Mouse (Mus musculus): Measurements from ENCODE around the gene Gm42878.
A peak's percentile ranks its signal among the peaks of the same experiment; 100 is the strongest.
"Not testable (repeated sequence)": the region's sequence is repeated elsewhere in the genome, so short reads cannot be mapped to it uniquely, and the experiment has no call there.

Gene Gm42878

DNA sequence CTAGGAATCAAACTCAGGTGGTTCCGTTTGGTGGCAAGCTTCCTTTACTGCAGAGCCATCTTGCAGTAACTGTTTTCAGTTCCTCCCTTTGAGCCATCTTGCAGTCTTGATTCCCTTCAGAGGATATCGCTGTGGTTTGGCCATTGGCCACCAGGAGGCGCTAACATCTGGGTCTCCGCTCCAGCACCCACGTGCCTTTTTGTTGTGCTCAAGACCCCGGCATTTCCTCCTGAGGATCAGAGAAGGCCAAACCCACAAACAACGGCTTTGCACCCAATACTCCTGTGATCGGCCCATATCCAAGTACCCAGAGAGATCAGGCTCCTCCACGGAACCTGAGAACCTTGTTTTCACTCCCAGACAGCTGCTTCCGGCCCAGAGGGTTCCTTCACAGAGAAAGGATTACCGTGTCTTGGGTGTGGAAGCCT lies 19.2 kb upstream of the Gm42878 start:
- peak; percentile 80 for DNase-seq (ENCODE audit: low spot score)

DNA sequence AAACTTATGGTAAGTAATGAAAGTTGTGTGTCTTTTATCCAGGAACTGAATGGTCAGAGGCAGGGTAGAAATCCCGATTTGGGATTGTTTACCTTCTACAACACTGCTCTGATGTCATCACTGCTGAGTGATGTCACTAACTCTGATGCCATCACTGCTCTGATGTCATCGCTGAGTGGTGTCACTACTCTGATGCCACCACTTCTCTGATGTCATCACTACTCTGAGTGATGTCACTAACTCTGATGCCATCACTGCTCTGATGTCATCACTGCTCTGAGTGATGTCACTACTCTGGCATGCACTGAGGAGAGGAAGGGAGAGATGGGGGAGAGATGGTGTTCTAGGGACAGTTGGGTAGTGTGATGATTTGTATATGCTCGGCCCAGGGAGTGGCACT lies 17.2 kb upstream of the Gm42878 start:
- no peak for DNase-seq (ENCODE audit: low spot score)

DNA sequence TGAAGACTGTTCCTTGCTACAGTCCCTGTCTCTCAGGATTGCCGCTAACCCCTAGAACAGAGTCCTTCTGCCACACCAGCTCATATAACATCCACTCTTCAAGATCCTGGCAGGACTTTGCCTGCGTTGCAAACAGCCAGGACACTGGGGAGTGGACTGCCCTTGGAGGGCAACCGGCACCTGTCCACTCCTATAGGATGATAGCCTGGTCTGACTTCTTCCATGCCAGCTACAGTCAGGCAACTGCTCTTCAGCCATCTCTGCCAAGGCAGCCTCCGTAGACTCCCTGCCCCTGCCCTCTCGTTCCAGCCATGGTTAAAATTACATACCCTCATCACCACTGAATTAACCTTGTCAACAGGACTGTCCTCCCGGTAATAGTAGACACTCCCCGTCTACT lies 3.9 kb upstream of the Gm42878 start:
- no peak for DNase-seq (ENCODE audit: low spot score)

DNA sequence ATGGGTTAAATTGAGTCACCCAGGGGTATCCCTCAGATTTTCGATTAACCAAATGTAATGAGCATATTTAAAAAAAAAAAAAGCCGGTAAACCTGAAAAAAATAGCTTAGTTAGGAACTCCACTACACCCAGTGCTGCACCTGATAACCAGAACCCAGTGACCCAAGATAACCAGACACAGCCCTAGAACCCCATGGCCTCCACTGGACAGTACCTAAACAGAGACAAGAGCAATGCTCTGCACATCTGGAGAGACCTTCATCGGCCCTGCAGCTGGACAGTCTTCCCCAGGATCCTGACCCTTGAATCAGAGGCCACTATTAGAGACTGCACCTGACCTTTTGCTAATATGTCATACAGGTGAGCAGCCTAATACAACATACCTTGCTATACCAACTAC lies 1.8 kb upstream of the Gm42878 start:
- no peak for DNase-seq (ENCODE audit: low spot score)

DNA sequence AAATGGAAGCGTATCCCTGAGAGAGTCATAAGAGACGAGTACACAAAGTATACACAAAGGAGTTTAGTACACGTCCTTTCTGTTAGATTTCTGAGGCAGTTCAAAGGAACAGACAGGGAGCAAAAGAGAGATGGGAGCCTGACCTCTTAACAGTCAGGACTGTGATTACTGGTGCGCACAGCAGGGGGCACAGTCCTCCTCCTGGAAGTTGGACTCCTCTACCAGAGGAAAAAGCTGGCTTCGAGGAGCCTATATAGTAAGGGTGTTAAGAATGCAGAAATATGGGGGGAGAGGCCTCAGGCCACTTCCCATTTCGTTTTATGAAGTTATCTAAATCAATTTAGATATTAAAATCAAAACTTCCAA lies 1.2 kb upstream of the Gm42878 start:
- DNase-seq (ENCODE audit: low spot score): peak; percentile 53

DNA sequence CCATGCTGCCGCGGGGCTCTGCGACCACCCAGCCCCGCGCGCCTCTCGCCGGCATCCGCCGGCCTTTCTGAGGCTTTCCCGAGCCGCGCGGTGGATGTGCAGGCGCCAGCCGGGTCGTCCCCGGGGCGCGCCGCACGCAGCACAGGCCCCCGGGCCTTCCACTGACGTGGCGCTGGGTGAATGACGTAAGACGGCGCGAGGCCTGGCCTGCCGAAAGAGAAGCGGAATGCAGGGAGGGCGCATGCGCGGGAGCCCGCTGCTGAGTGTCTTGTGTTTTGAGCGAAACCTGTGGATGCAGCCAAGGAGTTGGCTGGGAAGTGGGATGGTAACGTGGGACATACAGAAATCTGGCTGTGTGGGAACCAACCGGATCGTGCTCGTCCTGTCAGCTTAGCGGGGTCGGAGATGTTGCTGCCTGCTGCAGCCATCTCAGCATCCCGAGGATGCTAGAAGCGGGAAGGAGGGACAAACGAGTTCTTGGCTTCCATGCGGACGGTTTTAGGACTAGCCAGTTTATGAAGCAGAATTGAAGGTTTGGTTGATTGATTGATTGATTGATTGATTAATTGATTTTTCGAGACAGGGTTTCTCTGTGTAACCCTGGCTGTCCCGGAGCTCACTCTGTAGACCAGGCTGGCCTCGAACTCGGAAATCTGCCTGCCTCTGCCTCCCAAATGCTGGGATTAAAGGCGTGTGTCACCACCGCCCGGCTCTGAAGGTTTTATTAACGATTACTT lies 679 bp upstream of the Gm42878 start, which contains the start of gene Mapkapk5:
Mapkapk5 (minus strand) TSS at position 113 of the 737 bp plus-strand sequence.
- peak; percentile 96 for DNase-seq (ENCODE audit: low spot score)

DNA sequence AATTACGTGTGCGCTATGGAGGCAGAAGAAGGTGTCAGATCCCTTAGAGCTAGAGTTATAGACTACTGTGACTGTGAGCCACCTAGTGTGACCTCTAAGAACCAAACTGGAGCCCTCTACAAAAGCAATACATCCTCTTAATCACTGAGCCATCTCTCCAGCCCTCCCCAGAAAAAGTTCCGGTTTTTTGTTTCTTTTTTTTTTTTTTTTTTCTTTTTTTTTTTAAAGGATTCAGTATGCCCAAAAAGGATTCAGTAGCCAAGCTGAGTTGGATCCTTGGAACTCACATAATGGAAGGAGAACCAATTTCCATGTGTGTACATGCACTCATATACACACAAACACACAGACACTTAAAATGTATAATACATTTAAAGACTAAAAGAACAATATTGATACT lies 1.9 kb downstream of the Gm42878 start:
- no peak for DNase-seq (ENCODE audit: low spot score)

DNA sequence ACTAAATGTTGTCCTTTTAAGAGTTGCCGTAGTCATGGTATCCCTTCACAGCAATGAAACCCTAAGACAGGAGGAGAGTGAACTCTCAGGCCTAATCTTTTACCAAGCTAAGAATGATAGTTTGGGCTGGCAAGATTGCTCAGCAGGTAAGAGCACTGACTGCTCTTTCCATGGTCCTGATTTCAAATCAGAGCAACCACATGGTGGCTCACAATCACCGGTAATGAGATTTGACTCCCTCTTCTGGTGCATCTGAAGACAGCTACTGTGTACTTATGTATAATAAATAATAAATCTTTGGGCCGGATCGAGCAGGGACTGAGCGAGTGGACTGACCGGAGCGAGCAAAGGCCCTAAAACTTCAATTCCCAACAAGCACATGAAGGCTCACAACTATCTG lies 4.0 kb downstream of the Gm42878 start:
- DNase-seq (ENCODE audit: low spot score): no peak

DNA sequence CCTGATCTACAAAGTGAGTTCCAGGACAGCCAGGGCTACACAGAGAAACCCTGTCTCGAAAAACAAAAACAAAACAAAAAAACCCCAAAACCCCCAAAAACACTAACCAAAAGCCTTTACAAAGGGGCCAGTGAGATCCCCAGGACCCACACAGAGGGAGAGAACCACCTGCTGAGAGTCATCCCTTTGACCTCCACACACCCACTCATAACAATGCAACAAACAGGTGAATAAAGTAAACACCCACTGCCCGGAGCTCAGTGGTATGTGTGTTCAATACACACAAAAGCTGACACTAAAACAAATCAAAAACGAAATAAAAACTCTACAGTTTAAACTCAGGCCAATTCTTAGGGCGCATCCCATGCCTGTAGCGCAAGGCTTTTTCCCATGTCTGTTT lies 5.2 kb downstream of the Gm42878 start:
- no peak for DNase-seq (ENCODE audit: low spot score)

DNA sequence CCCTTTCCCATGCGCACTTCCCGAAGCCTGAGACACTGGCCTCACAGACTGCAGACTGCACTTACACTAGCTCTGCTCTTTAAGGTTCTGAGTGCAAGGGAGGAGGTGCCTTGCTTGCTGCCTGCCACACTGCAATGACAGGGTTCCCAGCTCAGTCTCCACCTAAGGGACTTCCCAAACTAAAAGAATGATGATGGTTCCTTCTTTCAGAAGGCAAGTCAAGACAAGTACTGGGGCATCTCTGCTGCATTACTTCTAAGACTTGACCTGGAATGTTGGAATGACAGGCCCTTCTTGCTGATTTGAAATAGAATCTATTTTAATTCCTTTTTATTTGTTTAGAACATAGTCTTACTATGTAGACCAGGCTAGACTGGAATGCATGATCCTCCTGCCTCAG lies 7.7 kb downstream of the Gm42878 start:
- no peak for DNase-seq (ENCODE audit: low spot score)

DNA sequence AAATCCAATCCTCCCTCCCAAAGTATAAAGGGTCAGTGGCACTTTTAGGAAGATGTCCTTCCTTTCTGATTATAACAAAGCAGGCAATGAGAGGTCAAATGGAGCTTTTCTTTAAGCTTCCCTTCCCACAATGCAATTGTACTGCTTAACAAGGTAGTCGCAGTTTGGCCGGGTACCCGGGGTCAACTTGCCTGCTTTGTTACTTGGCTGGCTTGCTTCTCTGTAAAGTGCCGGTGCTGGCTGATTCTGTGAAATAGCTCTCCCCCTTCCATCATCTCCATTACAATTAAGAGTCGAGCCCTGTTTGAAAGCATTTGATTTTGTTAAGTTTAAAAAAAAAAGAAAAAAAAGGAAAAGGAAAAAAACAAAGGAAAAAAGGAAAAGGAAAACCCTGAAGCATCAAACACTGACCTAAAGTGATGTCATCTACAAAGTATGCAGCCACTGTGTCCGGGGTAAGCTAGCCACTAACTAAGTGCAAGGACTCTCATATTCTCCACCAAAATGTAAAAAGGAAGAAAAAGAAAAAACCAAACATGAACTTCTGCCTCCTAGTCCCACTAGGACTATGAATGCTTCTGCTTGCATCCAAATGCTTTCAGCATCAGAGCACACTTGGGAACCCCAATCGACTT lies 8.2 kb downstream of the Gm42878 start:
- DNase-seq (ENCODE audit: low spot score): no peak

DNA sequence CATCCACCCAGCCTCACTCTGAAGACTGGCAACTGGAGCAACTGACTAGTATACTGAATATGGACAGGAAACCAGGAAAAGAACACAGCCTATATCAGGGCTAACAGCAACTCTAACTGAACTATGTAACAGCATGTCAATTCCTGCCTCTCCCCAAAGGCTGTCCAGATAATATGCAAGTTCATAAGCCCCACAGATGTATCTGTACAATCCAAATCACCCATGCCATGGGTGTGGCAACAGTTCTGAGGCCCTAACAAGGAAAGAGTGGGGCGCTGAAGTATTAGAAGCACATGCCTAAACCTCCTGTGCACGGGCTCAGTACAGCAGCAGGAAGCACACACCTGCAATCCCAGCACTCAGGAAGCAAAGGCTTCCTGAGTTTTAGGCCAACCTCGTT lies 10.2 kb downstream of the Gm42878 start:
- no peak for DNase-seq (ENCODE audit: low spot score)

DNA sequence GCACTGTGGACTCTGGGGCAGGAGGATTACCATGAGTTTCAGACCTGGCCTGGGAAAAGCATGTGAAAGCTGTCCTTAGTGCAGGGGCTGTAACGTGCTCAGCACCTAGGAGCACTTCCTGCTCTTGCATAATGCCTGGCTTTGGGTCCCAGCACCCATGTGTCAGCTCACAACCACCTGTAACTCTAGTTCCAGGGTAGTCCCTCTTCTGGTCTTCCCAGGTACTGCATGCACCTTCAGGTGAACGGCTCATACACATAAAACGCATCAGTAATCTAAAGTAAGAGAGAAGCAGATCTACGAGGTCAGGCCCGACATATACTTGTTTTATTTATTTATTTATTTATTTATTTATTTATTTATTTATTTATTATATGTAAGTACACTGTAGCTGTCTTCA lies 10.8 kb downstream of the Gm42878 start:
- no peak for DNase-seq (ENCODE audit: low spot score)

DNA sequence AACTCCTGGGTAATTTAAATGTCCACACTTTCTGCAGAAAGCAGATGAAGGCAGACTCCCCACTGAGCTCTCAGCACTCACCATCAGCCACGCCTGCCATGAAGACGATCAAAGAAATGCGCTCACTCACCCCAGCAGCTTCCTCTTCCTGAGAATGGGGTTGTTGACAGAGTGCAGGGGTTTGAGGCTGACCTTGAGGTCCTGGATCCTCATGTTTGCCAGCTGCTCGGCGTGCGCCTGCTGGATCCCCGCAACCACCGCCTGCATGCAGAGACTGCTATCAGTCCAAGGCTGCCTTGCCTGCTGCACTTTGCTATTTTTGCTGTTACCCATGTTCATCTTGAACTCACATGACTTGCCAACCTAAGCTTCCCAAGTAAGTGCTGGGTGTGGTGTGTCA lies 18.3 kb downstream of the Gm42878 start:
- DNase-seq (ENCODE audit: low spot score): no peak

DNA sequence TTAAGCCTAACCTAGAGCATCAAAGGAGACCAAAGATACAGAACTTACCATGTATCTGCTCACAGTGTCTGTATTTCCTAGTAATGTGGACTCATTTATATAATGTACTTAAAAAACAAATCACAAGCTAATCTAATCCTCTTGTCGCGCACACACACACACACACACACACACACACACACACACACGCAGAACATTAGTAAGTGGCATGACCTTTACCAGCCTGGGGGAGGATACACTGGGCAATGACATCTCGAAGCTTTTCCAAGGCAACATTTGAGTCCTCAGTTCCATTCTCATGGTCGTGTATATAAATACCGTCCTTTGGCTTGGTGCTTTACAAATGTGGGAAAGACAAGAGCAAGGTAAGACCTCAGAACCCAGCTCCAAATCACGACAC lies 18.8 kb downstream of the Gm42878 start:
- no peak for DNase-seq (ENCODE audit: low spot score)

DNA sequence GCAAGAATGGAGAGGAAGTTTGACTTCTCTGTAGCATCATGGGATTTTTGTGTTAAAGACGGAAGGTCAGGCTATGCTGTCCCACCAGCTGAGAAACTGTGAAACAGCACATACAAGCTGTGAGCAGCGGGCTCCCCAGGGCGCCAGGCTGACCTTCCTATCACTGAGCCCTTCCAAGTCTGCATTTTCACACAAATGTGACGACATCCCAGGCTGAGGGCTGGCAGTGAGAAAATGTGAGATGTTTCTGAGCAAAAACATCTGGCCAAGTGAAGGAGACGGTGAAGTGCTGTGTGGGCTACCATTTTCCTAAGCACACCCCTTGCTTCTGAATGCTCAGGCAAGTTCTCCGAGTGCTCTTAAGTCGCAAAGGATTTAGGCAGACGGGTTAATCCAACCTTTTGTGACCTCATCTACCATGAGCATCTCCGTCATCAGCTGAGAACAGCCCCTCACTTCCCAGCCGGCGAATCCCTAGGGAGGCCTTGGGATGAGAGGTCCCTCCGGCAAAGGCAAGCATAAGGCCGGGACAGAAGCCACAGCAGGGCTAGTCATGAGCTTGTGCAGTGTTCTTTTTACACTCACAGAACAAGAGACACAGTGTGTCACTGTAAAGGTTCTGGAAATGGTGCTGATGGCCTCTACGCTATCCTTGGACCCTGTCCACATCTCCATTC lies 19.4 kb downstream of the Gm42878 start:
- no peak for DNase-seq (ENCODE audit: low spot score)

DNA sequence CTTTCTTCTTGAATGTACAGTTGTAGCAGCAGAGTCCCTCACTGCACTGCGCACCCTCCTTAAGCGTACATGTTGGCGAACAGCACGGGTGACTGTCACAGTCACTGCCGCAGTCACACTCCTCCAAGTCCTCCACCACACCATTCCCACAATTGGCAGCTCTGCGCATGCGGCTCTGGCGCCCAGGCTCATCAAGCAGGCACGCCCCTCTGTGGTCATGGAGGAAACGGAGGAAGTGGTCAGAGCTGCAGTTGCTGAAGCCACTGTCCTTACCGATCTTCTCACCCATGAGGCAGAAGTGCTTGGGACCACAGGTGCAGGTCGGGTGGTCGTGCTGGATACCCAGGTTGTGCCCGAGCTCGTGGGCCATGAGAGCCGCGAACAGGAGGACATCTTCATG lies 25.5 kb downstream of the Gm42878 start:
- not testable (repeated sequence) for DNase-seq (ENCODE audit: low spot score)

DNA sequence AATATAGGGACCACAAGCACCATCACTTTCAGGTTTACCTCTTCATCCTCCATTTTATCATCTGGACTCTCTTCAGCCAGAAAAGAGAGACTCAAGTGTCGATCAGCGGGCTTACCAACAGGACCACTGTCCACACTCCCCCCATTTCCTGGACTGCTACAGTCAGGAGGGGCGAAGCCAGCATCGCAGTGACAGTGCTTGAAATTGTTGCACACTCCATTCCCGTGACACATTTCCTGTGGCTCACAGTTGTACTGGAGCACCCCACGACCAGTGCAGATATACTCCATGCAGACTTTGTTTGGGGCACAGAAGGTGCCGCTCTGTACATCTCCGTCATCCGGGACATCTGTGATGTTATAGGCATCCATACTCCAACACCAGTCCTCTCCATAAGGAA lies 26.3 kb downstream of the Gm42878 start:
- no peak for DNase-seq (ENCODE audit: low spot score)

DNA sequence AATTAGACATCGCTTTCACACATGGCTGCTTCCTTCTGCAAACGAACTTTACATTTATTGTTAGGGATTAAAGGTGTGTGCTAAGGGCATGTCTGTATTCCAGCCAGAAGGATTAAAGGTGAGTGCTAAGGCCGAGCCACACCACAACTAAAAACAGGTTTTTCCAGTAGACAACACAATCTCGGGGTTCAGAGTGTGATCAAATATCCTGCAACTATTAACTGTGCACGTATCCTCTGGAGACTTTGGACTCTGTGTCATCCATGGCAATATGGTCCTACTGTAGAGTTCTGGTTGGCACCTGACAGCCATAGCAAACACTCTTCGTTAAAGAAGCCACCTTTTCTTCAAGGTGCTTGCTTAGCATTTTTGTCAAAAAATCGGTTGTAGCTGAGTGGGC lies 35.3 kb downstream of the Gm42878 start:
- no peak for DNase-seq (ENCODE audit: low spot score)

DNA sequence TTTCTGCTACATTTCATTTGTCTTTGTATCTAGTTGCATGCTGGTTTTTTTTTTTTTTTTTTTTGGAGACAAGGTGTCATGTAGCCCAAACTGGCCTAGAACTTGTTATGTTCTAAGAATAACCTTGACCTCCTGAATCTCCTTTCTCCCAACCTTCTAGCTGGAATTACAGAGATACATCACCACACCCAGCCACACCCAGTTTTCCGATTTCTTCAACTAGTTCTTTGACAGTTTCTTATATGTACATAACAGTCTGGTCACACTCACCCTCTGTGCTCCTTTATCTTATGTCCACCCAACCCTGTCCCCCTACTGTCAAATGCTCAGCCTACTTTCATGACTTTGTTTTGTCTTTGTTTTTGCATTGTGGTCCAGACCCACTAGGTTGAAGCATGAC lies 38.4 kb downstream of the Gm42878 start:
- no peak for DNase-seq (ENCODE audit: low spot score)

DNA sequence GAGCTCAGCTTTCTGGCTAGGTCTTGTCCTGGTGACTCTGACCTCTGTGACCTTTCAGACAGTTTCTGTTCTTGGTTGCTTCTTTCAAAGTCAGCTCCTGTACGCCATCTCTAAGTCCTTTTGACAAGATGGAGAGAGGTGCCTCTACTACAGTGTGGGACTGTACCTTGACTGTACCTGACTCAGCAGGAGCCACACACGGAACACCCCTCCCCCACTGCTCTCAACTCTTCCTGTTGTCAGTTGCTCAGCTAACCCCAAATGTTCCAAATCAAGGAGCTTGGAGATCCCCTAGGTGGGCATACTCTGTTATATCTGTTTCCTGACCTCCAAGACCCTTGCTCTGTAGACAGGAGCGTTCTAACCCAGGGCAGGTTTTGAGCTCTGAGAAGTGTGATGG lies 42.1 kb downstream of the Gm42878 start, which contains the start of gene Adam1b:
Adam1b (minus strand) TSS at position 205 of the 400 bp plus-strand sequence.
- no peak for DNase-seq (ENCODE audit: low spot score)

DNA sequence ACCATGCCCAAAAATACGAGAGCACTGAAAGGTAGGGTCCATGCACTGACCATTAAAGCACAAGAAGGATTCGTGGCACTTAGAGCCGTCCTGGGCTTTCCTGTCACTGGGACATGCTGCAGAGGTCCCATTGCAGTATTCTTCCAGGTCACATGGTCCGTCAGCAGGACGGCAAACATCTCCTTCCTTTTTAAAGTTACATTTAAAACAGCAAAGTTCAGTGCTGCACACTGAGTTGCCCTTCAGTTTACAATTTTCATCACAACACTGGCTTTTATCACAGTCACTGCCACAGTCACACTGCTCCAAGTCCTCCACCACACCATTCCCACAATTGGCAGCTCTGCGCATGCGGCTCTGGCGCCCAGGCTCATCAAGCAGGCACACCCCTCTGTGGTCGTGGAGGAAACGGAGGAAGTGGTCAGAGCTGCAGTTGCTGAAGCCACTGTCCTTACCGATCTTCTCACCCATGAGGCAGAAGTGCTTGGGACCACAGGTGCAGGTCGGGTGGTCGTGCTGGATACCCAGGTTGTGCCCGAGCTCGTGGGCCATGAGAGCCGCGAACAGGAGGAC lies 43.8 kb downstream of the Gm42878 start:
- not testable (repeated sequence) for DNase-seq (ENCODE audit: low spot score)

DNA sequence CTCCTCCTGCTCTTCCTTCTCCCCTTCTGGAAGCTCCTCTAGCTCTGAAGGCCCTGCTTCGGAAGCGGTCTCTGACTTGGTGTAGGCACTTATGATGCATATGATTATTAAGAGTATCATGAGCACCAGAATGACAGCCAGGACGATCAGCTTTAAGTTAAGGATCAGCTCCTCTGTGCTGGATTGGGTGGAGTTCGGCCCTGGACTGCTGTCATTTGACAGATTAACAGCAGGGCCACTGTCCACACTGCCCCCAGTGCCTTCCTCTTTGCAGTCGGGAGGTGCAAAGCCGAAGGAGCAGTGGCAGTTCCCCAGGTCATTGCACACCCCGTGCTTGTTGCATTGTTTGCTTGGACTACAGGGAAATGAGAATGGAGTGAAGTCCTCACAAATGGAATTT lies 44.6 kb downstream of the Gm42878 start:
- no peak for DNase-seq (ENCODE audit: low spot score)
